Mouse (Mus musculus): ENCODE data around the gene Slc18b1.
"Not testable (repeated sequence)": the region's sequence is repeated elsewhere in the genome, so short reads cannot be mapped to it uniquely, and the experiment has no call there.

Gene Slc18b1

DNA sequence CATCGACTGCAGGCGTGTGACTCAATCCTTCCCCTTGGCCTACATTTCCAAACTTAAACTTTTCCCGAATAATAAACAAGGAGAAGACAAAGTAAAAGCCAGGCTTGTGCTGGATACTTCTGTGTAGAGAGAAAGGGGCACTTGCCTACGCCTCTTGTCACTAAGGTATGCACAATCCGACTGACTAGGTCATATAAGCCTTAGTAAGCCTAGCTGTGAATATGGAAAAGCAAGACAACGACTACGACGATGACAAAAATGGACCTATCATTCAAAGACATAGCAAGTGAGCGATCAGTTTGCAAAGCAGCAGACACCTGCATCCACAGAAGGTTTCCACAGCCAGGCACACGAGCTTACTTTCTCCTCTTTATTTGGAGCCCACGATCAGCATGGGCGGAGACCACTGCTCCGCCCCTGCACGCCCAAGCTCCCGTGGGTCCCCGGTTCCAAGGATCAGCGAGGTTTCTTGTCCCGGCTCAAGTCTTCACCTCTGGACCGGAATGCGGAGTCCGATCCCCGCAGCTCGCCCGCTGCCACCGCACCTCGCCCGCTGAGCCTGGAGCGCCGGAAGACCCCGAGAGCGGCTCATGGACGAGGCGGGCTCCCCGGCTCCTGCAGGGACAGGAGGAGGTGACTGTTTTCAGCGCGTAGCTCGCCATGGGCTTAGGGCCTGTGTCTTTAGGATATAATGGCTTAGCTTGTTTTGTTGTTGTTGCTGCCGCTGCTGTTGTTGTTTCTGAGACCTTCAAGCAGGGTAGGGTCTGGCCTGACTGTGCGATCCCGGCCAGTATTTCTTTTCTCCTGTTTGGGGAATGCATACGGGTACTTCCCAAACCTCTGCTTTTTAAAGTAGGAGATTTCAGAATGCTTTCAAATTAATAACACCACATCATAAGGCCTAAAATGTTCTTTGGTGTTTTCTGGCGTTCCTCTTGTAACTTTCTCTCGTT, at the start of gene Slc18b1:
TSS of gene Slc18b1 (plus strand) at position 436 of the 953 bp plus-strand sequence.
- peak; percentile 69 for DNase-seq (ENCODE audit: low read depth, low spot score)

DNA sequence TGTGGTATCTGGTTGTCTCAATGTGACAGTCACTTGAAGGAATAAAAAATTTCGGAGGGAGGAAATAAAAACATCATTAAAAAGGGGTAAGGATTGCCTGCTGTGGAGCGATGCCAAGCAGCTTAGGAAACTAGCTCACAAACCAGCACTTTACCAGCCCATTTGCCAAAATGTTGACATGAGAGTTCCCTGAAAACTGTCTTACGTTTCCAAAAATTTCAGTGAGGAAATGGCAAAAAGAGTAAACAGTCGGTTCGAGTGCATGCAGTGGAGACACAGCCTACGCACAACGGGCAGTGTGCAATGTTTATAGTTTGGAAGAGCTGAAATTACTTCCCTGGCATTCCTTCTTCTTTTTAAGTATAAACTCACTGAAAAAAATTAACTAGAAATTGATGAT, 42.6 kb upstream of the Slc18b1 start:
- no peak for DNase-seq (ENCODE audit: low read depth, low spot score)

DNA sequence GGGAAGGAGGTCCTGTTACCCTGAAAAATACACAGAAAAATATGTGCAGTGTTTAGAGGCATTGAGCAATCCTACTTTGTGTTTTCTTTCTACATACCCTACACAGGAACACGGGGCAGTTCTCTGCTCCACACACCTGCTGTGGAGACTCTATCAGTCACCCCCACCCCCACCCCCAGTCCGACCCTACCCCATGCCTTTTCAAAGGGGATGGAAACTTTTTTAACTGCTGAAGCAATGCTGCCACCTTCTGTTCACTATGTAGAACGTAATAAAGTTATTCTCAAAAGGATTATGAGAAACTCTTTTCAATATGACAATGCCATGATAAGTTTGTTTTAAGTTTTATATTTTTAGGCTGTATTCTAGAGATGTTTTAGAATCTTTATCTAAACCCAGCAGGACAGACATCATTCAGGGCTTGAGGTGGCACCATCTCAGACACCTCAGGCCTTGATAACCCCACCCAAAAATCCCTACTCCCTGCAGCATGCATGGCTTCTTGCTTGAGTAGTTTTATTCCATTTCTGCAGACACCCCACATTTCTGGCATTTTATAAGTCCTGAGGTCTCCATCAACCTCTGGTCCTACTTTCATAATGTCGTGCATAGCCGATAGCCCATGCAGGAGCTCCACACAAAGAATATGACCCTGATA, 19.4 kb upstream of the Slc18b1 start:
- DNase-seq (ENCODE audit: low read depth, low spot score): no peak

DNA sequence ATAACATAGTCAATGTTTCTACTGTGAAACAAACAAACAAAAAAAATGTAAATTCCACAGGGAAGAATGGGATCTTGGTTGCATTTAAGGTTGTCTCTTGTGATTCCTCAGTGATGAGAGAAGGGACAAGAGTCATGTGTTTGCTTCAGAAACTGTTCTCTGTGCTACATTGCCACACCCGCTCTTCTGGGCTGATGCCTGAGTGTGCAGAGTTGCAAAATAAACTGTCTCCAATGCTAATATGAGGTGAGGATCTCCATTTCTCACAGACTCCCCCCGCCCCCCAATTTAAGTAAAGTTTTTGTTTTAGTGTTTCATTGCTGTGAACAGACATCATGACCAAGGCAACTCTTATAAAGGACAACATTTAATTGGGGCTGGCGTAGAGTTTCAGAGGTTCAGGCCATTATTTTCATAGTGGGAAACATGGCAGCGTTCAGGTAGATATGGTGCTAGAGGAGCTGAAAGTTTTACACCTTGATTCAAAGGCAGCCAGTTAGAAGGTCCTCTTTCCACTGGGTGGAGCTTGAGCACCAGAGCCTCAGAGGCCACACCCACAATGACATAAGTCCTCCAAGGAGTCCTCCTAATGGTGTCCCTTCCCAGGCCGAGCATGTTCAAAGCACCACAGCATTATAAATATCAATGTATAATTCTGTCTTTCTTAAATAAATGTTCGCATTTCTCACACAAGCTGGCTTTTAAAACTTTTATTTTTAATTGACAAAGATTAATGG, 16.1 kb upstream of the Slc18b1 start:
- DNase-seq (ENCODE audit: low read depth, low spot score): peak; percentile 91

DNA sequence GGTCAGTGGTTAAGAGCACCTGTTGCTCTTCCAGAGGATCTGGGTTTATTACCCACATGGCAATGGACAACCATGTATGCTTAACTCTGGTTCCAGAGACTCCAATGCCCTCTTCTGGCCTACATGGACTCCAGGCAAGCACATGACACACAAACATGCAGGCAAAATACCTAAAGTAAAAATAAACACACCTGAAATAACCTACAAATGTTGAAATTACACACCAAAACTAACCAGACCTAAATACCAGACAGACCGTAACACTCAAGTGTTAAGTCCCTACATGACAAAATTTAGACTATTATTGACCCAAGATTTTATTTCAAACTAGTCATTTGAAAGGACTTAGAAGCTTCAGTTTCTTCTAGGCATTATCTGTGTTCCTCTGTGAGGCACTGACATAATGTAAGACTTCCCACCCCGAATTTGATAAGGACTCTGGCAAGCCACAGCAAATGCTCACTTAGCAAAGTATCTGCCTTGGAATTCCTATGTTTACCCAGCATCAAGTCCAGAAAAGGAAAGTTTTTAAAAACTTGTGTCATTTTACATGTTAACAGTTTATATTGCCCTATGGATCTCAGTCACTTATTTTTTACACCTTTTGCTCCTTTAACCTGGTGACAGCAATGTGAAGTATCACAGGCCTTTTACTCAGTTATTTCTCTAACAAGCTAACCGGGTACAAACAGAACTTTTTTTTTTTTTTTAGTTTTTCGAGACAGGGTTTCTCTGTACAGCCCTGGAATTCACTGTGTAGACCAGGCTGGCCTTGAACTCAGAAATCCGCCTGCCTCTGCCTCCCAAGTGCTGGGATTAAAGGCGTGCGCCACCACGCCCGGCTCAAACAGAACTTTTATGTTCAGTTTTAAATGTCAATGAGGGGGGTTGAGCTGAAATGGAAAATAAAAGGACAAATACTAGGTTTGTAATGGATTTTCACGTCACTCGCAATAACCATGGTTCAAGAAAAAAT, 14.7 kb upstream of the Slc18b1 start:
- DNase-seq (ENCODE audit: low read depth, low spot score): peak; percentile 67

DNA sequence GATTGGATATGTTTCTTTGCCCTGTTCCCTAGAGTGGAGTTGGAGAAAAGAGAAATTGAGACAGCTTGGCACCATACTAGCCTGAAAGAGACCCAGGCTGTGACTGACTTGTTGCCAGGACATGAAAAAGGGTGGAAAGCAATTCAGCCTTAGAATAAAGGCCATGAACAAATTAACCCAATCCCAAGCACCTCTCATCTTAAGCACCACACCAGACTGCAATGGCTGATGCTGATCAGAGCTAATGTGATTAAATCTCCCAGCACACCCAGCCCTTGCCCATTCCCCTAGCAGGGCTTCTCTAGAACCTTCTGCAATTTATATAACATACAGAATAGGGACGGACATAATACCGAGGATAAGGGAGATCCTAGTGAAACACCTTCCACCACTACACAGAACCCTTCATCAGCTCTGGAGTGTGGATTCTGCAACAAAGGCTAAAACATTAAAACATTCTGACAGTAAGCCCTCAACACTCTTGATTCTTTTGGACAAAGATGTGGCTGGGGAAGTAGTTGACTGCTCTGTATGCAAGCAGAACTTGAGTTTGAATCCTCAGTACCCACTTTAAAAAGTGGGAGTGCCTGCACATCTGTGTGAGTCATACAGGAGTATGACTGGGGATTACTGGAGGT, 13.8 kb upstream of the Slc18b1 start:
- peak; percentile 81 for DNase-seq (ENCODE audit: low read depth, low spot score)

DNA sequence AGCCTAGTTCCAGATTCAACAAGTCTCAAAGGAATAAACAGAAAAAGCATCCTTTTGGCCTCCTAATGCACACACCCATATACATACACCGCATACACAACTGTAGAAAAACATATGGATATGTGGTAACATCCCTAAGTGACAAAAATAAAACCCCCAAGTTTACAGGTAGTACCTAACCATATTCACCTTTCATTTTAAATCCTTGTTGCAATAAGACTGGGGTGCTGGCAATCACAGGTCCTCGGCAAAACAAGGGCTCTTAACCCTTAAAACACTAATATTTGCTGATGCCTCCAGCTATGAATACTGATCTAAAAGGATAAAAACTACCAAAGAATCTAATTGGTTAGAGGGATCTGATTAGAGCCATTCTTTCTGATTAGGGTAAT, 13.3 kb upstream of the Slc18b1 start:
- DNase-seq (ENCODE audit: low read depth, low spot score): no peak

DNA sequence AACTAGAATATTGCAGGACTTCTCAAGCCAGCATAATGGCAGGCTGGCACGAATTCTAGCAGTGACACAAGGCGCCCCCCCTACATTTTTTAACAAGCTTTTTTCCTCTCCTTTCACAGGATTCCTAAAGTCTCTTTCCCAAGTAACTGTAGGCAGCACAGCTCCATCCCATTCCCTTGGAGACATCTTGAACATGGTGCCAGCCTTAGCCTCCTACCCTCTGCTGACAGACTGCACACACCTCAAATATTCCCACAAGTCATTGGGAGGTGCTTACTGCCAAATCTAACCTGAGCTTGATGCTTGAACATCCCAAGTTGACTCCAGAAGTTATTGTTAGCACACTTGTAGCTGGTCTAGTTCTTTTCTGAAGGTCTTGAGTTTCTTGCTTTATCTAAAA, 12.7 kb upstream of the Slc18b1 start:
- DNase-seq (ENCODE audit: low read depth, low spot score): peak; percentile 78

DNA sequence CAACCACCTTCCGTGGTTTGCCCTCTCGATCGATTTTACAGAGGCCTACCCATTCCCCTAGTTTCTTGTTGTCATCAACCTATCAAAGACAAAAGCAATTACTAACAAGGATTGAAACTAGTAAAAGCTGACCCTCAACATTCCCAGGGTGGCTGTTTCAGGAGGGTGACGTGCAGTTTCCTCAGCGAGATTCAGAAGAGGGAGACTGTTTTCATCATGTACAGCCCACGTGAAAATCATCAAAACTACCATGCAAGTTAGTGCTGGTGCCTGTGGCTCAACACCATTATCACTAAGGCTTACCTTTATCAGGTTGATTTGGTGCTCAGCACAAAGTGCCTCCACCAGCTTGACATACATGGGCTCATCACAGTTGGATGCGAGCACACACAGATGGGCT, 11.2 kb upstream of the Slc18b1 start:
- peak; percentile 44 for DNase-seq (ENCODE audit: low read depth, low spot score)

DNA sequence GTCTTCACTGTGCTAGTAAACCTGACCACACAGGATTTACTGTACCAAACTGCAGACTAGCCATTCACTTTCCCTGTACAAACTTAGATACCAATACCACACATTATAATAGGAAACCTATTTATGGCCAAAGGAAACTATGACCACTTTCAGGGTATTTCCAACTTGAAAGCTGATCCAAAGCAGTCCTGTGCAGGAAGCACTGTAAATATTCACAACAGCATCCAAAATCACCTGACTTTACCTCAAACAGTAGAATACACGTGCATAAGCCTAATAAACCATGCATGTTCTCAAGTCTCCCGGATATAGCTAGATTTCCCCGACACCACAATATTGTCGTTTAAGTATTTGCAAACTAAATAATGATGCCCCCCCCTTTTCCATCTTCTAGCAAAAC, 10.7 kb upstream of the Slc18b1 start:
- no peak for DNase-seq (ENCODE audit: low read depth, low spot score)

DNA sequence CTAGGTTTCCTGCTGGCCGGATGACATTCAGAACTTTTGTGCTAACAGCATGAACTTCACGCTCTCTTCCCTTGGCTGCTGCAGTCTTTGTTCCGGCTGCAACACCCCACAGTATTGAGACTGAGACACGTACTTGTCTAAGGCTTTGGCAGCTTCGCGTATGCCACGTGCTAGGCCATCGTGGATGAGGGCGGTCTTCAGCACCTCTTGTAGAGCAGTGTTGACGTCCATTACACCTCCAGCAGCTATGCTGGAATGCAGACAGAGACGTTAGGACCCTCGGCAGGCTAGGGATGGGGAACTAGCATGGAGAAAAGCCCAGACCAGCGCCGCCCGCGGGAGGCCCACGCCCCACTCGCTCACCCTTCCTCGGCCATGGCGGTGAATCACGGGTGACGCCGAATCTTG, 10.2 kb upstream of the Slc18b1 start:
- not testable (repeated sequence) for DNase-seq (ENCODE audit: low read depth, low spot score)

DNA sequence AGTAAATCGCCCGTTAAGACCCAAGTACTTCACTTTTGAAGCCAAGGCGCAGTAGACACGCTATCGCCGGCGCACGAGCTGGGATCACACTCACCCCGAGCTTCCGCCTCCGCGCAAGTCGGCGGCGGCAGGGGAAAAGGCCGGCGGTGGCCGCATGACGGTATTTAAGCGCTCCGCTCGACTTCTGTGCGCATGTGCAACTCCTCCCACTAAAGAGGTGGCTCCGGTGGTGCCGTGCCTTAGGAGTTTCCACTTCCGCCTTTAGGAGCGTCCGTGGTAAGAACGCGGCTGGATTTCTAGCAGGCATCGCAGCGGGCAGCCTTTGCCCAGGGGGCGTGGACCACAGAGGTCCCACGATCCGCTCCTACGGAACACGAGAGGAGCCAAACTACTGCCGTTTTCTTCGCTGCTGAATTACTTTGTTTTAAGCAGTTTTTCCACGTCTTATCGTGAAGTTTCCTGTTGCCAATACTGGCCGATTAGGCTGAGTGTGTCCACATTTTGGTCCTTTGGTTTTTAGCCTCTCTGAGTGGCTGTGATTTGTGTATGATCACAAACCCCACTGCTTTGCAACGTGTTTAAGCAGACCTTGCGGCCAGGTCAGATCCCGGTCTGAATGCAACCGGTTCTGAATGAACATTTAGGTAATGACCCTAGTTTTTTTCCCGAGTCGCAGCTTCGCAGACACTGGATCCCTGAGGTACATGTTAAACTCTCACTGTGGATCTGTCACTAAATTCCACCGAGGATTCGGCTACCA, 9.5 kb upstream of the Slc18b1 start, which contains the start of gene Rps12:
TSS of gene Rps12 (minus strand) at position 214 of the 760 bp plus-strand sequence.
- DNase-seq (ENCODE audit: low read depth, low spot score): peak; percentile 99

DNA sequence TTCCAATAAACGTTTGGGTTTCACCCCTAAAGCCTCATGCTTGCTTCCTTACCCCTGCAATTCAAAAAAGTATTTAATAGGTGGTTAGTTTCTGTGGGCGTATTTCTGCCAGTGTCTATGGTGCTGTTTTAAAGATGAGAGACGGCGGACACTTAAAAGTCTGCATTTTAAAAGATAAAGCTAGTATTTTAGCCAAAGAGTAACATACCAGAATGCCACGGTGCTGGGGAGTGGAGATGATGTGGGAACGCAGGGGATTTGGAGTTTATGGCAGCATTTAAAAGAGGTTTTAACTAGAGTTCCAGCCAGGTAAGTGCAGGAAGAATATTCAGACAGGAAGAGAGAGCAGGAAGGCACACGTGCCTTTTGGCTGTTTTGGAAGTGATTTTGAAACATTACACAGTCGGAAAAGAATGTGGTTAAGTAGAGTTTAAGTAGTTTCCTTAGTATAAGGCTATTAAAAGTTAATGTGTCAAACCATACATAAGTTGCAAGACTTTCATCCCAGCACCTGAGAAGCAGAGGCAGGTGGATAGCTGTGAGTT, 8.7 kb upstream of the Slc18b1 start:
- no peak for DNase-seq (ENCODE audit: low read depth, low spot score)

DNA sequence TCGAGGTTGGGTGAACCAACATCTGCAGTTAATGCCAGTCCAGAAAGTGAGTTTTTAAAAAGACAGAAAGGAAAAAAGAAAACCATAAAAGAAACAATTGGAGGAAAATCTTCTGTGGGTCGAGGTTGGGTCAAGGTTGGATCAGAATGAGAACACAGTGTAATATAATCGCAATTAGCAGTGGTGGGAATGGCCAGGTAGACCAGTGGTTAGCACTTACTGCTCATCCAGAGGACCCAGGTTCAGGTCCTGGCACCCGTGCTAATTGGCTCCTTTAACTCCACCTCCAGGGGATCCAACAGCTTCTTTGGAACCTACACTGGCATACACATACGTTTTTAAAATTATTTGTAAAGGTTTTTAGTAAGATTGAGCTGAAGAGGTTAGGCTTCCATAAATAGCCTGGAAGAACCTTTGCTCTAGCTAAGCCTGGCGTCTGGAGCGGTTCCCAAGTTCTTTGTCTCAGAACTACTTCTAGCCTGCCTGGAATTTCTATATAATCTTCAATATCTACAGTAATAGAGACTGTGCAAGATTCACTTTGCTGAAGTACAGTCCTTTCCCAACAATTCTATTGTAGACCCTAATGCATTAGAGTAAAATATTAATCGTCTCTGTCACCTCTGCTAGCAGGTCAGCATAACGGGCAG, 790 bp upstream of the Slc18b1 start:
- no peak for DNase-seq (ENCODE audit: low read depth, low spot score)

DNA sequence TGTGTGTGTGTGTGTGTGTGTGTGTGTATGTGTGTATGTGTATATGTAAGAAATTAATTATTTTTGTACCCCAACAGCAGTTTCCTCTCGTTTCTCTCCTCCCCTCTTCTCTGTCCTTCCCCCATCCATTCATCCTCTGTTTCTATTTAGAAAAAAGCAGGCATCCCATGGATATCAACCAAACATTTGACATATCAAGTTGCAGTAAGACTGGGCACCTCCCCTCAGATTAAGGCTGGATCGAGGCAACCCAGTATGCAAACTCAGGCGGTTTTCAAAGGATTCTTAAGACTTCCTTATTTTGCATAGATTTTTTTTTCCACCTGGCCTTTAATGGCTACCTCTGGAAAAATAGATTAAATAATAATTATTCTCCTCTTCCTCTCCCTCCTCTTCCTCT, 820 bp downstream of the Slc18b1 start:
- DNase-seq (ENCODE audit: low read depth, low spot score): no peak

DNA sequence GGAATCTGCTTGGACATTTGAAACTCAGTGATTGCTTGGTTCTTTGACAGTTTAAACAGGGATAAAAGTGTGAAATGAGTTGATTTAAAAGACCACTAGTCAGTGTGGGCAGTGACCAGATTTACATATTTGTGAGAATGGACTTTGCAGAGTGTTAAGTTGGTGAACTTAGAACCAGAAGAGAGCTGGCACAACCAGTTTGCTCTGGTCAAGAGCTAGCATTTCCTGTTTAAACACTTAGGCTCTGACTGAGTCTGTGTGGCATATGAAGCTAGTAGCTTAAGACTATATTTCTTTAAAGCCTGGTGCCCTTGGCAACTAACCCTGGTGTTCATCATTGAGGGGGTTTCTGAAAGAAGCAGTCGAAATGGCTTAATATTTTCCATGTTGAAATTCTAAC, 1.4 kb downstream of the Slc18b1 start:
- DNase-seq (ENCODE audit: low read depth, low spot score): no peak

DNA sequence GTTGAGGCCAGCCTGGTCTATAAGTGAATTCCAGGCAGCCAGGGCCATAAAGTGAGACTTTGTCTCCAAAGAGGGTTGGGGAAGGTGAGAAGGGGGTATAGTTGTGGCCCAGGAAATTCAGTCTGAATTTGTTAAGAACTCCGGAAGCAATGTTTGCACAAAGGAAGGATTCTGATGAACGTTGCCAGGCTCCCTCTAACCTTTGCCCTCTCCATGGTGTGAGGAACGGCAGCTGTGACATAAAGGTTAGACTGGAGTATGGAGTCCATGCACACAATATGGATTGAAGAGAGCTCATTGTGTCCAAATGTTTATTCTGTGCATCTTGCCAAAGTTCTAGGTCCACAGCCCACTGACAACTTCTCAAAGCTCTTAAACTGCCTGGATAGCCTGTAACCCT, 3.1 kb downstream of the Slc18b1 start:
- no peak for DNase-seq (ENCODE audit: low read depth, low spot score)

DNA sequence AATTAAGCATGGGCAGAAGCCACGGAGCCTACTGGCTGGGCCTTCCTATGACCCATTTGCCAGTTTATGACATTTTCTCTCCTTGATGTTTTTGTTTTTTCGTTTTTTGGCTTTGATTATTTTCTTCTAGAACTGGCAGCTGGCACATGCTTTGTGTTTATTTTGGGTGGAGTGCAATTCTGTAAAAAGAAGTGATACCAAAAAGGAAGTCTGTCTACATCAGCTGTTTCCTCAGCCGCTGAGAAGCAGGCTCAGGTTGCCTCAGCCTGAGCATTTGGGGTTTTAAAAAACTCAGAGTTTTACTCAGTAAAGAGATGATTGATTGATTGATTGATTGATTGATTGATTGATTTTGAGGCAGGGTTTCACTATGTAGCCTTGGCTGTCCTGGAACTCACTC, 6.1 kb downstream of the Slc18b1 start:
- DNase-seq (ENCODE audit: low read depth, low spot score): no peak

DNA sequence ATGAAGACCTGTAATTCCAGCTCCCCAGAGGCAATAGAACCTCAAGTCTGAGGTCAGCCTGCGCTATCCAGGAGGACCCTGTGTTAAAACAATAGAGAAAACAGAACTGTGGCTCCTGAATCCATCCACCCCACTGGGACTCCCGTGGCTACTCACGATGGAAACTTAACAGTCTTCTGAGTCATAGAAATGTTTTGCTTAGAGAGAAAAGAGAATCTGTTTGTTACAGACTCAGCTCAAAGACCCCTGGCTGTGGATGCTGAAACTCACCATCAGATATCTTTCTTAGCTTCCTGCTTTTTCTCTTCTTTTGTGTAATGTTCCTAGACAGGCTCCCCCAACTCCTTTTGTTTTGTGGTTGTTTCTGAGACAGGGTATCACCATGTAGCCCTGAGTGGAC, 7.9 kb downstream of the Slc18b1 start:
- DNase-seq (ENCODE audit: low read depth, low spot score): no peak
